ENCODE assay signal across 8 mouse cellular contexts in genomic region chr9:108691371-108691770, GRCm38 (mm10). TPM values are rescaled to one million over a fixed set of nuclear protein-coding genes. Genes with fewer than 3 reads are reported as not detected.
DNase-seq lines count a peak whose midpoint lies in the region; ATAC-seq lines count a peak whose summit lies in the region.

No protein-coding gene starts in this region.

- H3K36me3 ChIP-seq in forebrain, embryonic 10.5 days (replicated peaks): peaks cover 3% of the 10 kb centered on the region; the same call in 1 of the 2 replicates
- no peaks in the 10 kb centered on the region for H3K36me3 ChIP-seq in intestine, embryonic 15.5 days
- H3K36me3 ChIP-seq in midbrain, embryonic 13.5 days: no peaks in the 10 kb centered on the region

- peak; percentile 18 to 33 for DNase-seq in left cerebral cortex, postnatal 14 days (ENCODE audit: low spot score in 2 of 2)
- DNase-seq in left cerebral cortex, adult 18-20 months (ENCODE audit: low spot score in 2 of 2): no peak
- no peak for DNase-seq in forebrain, embryonic 10.5 days (ENCODE audit: extremely low spot score, low spot score)
- DNase-seq in thymus, postnatal 0 days (ENCODE audit: low spot score): no peak
- no peak for DNase-seq in urinary bladder, adult 2 months (ENCODE audit: low spot score)
- no peak for DNase-seq in left cerebral cortex, postnatal 4 days

- H3K4me2 ChIP-seq in intestine, embryonic 15.5 days (replicated peaks): peak overlapping the region; percentile 94
- peak overlapping the region; percentile 85 for H3K4me2 ChIP-seq in midbrain, embryonic 13.5 days (replicated peaks)

- H3K27me3 ChIP-seq in forebrain, embryonic 10.5 days (ENCODE audit: poor library complexity, severe bottlenecking): peaks cover 43% of the 10 kb centered on the region
- no peaks in the 10 kb centered on the region for H3K27me3 ChIP-seq in intestine, embryonic 15.5 days (replicated peaks)
- H3K27me3 ChIP-seq in midbrain, embryonic 13.5 days: peaks cover 6% of the 10 kb centered on the region; the same call in 1 of the 2 replicates

- peak; percentile 9; the same call in 1 of the 2 replicates for ATAC-seq in intestine, embryonic 15.5 days
- ATAC-seq in midbrain, embryonic 13.5 days: no peak; the same call in 1 of the 2 replicates

- intact Hi-C loops in left cerebral cortex, postnatal 14 days (cut with DNase I): no loop called here
- intact Hi-C loops in left cerebral cortex, postnatal 4 days (cut with DNase I): no loop called here

- no peaks in the 10 kb centered on the region for H3K9me3 ChIP-seq in forebrain, embryonic 10.5 days
- no peaks in the 10 kb centered on the region for H3K9me3 ChIP-seq in intestine, embryonic 15.5 days
- H3K9me3 ChIP-seq in midbrain, embryonic 13.5 days: no peaks in the 10 kb centered on the region

- 70% methylated on average over 8 of the region's 8 CpGs for WGBS in forebrain, embryonic 10.5 days
- 62% methylated on average over 8 of the region's 8 CpGs for WGBS in intestine, embryonic 15.5 days
- WGBS in midbrain, embryonic 13.5 days: 70% methylated on average over 8 of the region's 8 CpGs

- peaks cover 57% of the 10 kb centered on the region for H3K4me1 ChIP-seq in forebrain, embryonic 10.5 days
- H3K4me1 ChIP-seq in intestine, embryonic 15.5 days (replicated peaks): peaks cover 14% of the 10 kb centered on the region
- peaks cover 71% of the 10 kb centered on the region for H3K4me1 ChIP-seq in midbrain, embryonic 13.5 days (replicated peaks)

- H3K4me3 ChIP-seq in forebrain, embryonic 10.5 days: peak overlapping the region; percentile 69
- H3K4me3 ChIP-seq in intestine, embryonic 15.5 days (replicated peaks): no peak overlapping the region
- peak overlapping the region; percentile 89 for H3K4me3 ChIP-seq in midbrain, embryonic 13.5 days (replicated peaks)

- H3K27ac ChIP-seq in forebrain, embryonic 10.5 days: peak overlapping the region; percentile 87
- peak overlapping the region; percentile 87 for H3K27ac ChIP-seq in intestine, embryonic 15.5 days
- peak overlapping the region; percentile 83 for H3K27ac ChIP-seq in midbrain, embryonic 13.5 days

- peak overlapping the region; percentile 82 for H3K9ac ChIP-seq in intestine, embryonic 15.5 days
- peak overlapping the region; percentile 91 for H3K9ac ChIP-seq in midbrain, embryonic 13.5 days (replicated peaks)

RNA-seq across cellular contexts. Expression of gene Prkar2a, which starts 2.3 kb away (rescaled TPM):
- 10 to 100 TPM; 40.6 to 45.5 TPM for total RNA-seq in left cerebral cortex, postnatal 14 days (2021)
- 10 to 100 TPM; 47.7 to 50.9 TPM for total RNA-seq in left cerebral cortex, adult 18-20 months (2021)
- 28.5 and 30.1 TPM in 2 replicates for polyA plus RNA-seq in forebrain, embryonic 10.5 days (2016; fragmentation: Nextera tagmentation; extraction: Ambion mirVana)
- polyA plus RNA-seq in intestine, embryonic 15.5 days (2015; fragmentation: Nextera tagmentation; extraction: Ambion mirVana): 51.9 and 55.0 TPM in 2 replicates
- polyA plus RNA-seq in midbrain, embryonic 13.5 days (2015; fragmentation: Nextera tagmentation; extraction: Ambion mirVana): 49.3 and 54.0 TPM in 2 replicates
- polyA plus RNA-seq in thymus, postnatal 0 days (2015; fragmentation: Nextera tagmentation; extraction: Ambion mirVana): 5.8 and 7.7 TPM in 2 replicates
- 24.5 and 31.8 TPM in 2 replicates for polyA plus RNA-seq in urinary bladder, adult 2 months (2012; rRNA removed)
- 10 to 100 TPM; 78.5 to 78.7 TPM for total RNA-seq in left cerebral cortex, postnatal 4 days (2021)

RNA-seq across cellular contexts. Expression of gene Slc25a20, which starts 29.5 kb away (rescaled TPM):
- 10 to 100 TPM; 14.5 to 15.0 TPM for total RNA-seq in left cerebral cortex, postnatal 14 days (2021)
- total RNA-seq in left cerebral cortex, adult 18-20 months (2021): 10 to 100 TPM; 11.5 to 13.7 TPM
- 33.1 and 35.8 TPM in 2 replicates for polyA plus RNA-seq in forebrain, embryonic 10.5 days (2016; fragmentation: Nextera tagmentation; extraction: Ambion mirVana)
- 77.1 and 83.3 TPM in 2 replicates for polyA plus RNA-seq in intestine, embryonic 15.5 days (2015; fragmentation: Nextera tagmentation; extraction: Ambion mirVana)
- 39.5 and 40.5 TPM in 2 replicates for polyA plus RNA-seq in midbrain, embryonic 13.5 days (2015; fragmentation: Nextera tagmentation; extraction: Ambion mirVana)
- 40.9 and 43.4 TPM in 2 replicates for polyA plus RNA-seq in thymus, postnatal 0 days (2015; fragmentation: Nextera tagmentation; extraction: Ambion mirVana)
- polyA plus RNA-seq in urinary bladder, adult 2 months (2012; rRNA removed): 28.1 and 29.4 TPM in 2 replicates
- 10 to 100 TPM; 17.9 to 18.9 TPM for total RNA-seq in left cerebral cortex, postnatal 4 days (2021)

RNA-seq across cellular contexts. Expression of gene Arih2, which starts 42.2 kb away (rescaled TPM):
- 10 to 100 TPM; 49.8 to 50.2 TPM for total RNA-seq in left cerebral cortex, postnatal 14 days (2021)
- 10 to 100 TPM; 51.0 to 51.8 TPM for total RNA-seq in left cerebral cortex, adult 18-20 months (2021)
- polyA plus RNA-seq in forebrain, embryonic 10.5 days (2016; fragmentation: Nextera tagmentation; extraction: Ambion mirVana): 64.1 and 69.1 TPM in 2 replicates
- 41.0 and 46.4 TPM in 2 replicates for polyA plus RNA-seq in intestine, embryonic 15.5 days (2015; fragmentation: Nextera tagmentation; extraction: Ambion mirVana)
- polyA plus RNA-seq in midbrain, embryonic 13.5 days (2015; fragmentation: Nextera tagmentation; extraction: Ambion mirVana): 53.6 and 54.0 TPM in 2 replicates
- 44.7 and 49.1 TPM in 2 replicates for polyA plus RNA-seq in thymus, postnatal 0 days (2015; fragmentation: Nextera tagmentation; extraction: Ambion mirVana)
- polyA plus RNA-seq in urinary bladder, adult 2 months (2012; rRNA removed): 41.1 and 46.2 TPM in 2 replicates
- total RNA-seq in left cerebral cortex, postnatal 4 days (2021): 10 to 100 TPM; 58.3 to 59.6 TPM

Comparison
In these comparisons a context has a peak if more than half of its experiments do, and no peak if none do; other contexts are left out.
1. DNase-seq: peak in left cerebral cortex, postnatal 14 days (2 of 2); none in left cerebral cortex, adult 18-20 months (0 of 2), forebrain, embryonic 10.5 days (single experiment), thymus, postnatal 0 days (single experiment), urinary bladder, adult 2 months (single experiment) and left cerebral cortex, postnatal 4 days (single experiment).
2. Peak in every context shown above with its lines, with median percentiles within 50 percentile points of each other: H3K27ac ChIP-seq.